Mouse (Mus musculus) hindbrain, embryonic 15.5 days (tissue): ENCODE measurements around the gene Ddx1. TPM values are rescaled to one million over a fixed set of nuclear protein-coding genes. Genes with fewer than 3 reads are reported as not detected.

Experiments
- ATAC-seq: fragments of 200-750 bp; cut with Nextera tagmentation; 2 replicates; pipeline ENCODE4 v1.8.0; 2017; ENCODE audit warnings: low read depth, moderate number of reproducible peaks, moderate TSS enrichment; ENCODE audit not compliant: low FRiP score
- H3K27ac ChIP-seq: fragments of 300-500 bp; sonication (generic); replicated peaks from 2 replicates; pipeline ENCODE4 v1.5.1; 2015; ENCODE audit warnings: mild to moderate bottlenecking, inconsistent platforms
- H3K27me3 ChIP-seq: fragments of 300-500 bp; sonication (generic); 2 replicates; pipeline ENCODE4 v1.6.1; 2015; ENCODE audit warnings: control low read depth, inconsistent platforms
- H3K36me3 ChIP-seq: fragments of 300-500 bp; sonication (generic); 2 replicates; pipeline ENCODE4 v1.6.1; 2015; ENCODE audit warnings: control low read depth, inconsistent platforms
- H3K4me1 ChIP-seq: fragments of 300-500 bp; sonication (generic); replicated peaks from 2 replicates; pipeline ENCODE4 v1.6.1; 2015; ENCODE audit warnings: control low read depth, inconsistent platforms
- H3K4me2 ChIP-seq: fragments of 300-500 bp; sonication (generic); 2 replicates; pipeline ENCODE4 v1.6.1; 2015; ENCODE audit warnings: moderate library complexity, mild to moderate bottlenecking, inconsistent platforms
- H3K4me3 ChIP-seq: fragments of 300-500 bp; sonication (generic); 2 replicates; pipeline ENCODE4 v1.5.1; 2015; ENCODE audit warnings: mild to moderate bottlenecking, inconsistent platforms
- H3K9ac ChIP-seq: fragments of 300-500 bp; sonication (generic); 2 replicates; pipeline ENCODE4 v1.6.1; 2015; ENCODE audit warnings: inconsistent platforms
- H3K9me3 ChIP-seq: fragments of 300-500 bp; sonication (generic); 2 replicates; pipeline ENCODE4 v1.6.1; 2016; ENCODE audit warnings: control low read depth, inconsistent platforms
- WGBS: fragments of 180-500 bp; shearing (Covaris S2); methylation state at CpG from one replicate; pipeline ENCODE4 v1.1.7; 2015; 5-methylcytosine and 5-hydroxymethylcytosine counted together
- polyA plus RNA-seq: library from polyadenylated mRNA; unstranded; fragments of >200 nt; fragmentation: Nextera tagmentation; extraction: Ambion mirVana; gene quantifications from 2 replicates; pipeline ENCODE4 v1.2.1, GENCODE M21; 2015

The Ddx1 gene
- polyA plus RNA-seq, 1 experiment from 2014 or later, result 131 TPM

GRCm38 (mm10) chr12:13177606-13178005 lies 71.4 kb downstream of the Ddx1 start:
- Histone ChIP-seq H3K4me1 (peaks cover 17% of the 10 kb centered on the region), H3K9me3 (no peaks in the 10 kb centered on the region), H3K36me3 (no peaks in the 10 kb centered on the region), H3K4me3 (no peak overlapping the region), H3K27me3 (no peaks in the 10 kb centered on the region), H3K27ac (no peak overlapping the region), H3K9ac (no peak overlapping the region), H3K4me2 (no peak overlapping the region)
- ATAC-seq, result no peak
- 77% methylated on average over 6 of the region's 6 CpGs for WGBS

- Histone ChIP-seq H3K27ac (no peak overlapping the region), H3K4me1 (peaks cover 13% of the 10 kb centered on the region), H3K9me3 (no peaks in the 10 kb centered on the region), H3K27me3 (no peaks in the 10 kb centered on the region), H3K4me2 (no peak overlapping the region), H3K9ac (no peak overlapping the region), H3K4me3 (no peak overlapping the region), H3K36me3 (no peaks in the 10 kb centered on the region)
- no peak for ATAC-seq
- WGBS, result 66% methylated on average over 3 of the region's 3 CpGs
Observed at GRCm38 (mm10) chr12:13176927-13177326, 72.1 kb downstream of the Ddx1 start.

GRCm38 (mm10) chr12:13176136-13176535 lies 72.9 kb downstream of the Ddx1 start:
- no peaks in the 10 kb centered on the region for H3K36me3 ChIP-seq
- WGBS, result 48% methylated on average over 2 of the region's 2 CpGs
- H3K4me3 ChIP-seq, result no peak overlapping the region
- ATAC-seq, result no peak
- H3K4me1 ChIP-seq, result peaks cover 11% of the 10 kb centered on the region
- H3K27me3 ChIP-seq, result no peaks in the 10 kb centered on the region
- no peaks in the 10 kb centered on the region for H3K9me3 ChIP-seq
- H3K4me2 ChIP-seq, result no peak overlapping the region
- no peak overlapping the region for H3K9ac ChIP-seq
- H3K27ac ChIP-seq, result no peak overlapping the region

- 78% methylated on average over 6 of the region's 6 CpGs for WGBS
- Histone ChIP-seq H3K27ac (no peak overlapping the region), H3K9me3 (no peaks in the 10 kb centered on the region), H3K4me3 (no peak overlapping the region), H3K4me1 (no peaks in the 10 kb centered on the region), H3K36me3 (no peaks in the 10 kb centered on the region), H3K27me3 (no peaks in the 10 kb centered on the region), H3K9ac (no peak overlapping the region), H3K4me2 (no peak overlapping the region)
- ATAC-seq, result no peak
Observed at GRCm38 (mm10) chr12:13174022-13174421, 75.0 kb downstream of the Ddx1 start.

- H3K36me3 ChIP-seq, result no peaks in the 10 kb centered on the region
- H3K4me1 ChIP-seq, result no peaks in the 10 kb centered on the region
- no peak overlapping the region for H3K9ac ChIP-seq
- H3K27ac ChIP-seq, result no peak overlapping the region
- 33% methylated on average over 1 of the region's 1 CpGs for WGBS
- H3K4me3 ChIP-seq, result no peak overlapping the region
- no peaks in the 10 kb centered on the region for H3K27me3 ChIP-seq
- H3K9me3 ChIP-seq, result no peaks in the 10 kb centered on the region
- no peak for ATAC-seq
- no peak overlapping the region for H3K4me2 ChIP-seq
Observed at GRCm38 (mm10) chr12:13168073-13168472, 80.9 kb downstream of the Ddx1 start.

- ATAC-seq, result 0 out of 2 replicates have a peak, but pooled peaks have one; percentile 42
- no peaks in the 10 kb centered on the region for H3K4me1 ChIP-seq
- WGBS, result 69% methylated on average over 5 of the region's 5 CpGs
- H3K9ac ChIP-seq, result no peak overlapping the region
- H3K9me3 ChIP-seq, result no peaks in the 10 kb centered on the region
- H3K4me3 ChIP-seq, result no peak overlapping the region
- H3K27ac ChIP-seq, result no peak overlapping the region
- H3K27me3 ChIP-seq, result no peaks in the 10 kb centered on the region
- no peaks in the 10 kb centered on the region for H3K36me3 ChIP-seq
- no peak overlapping the region for H3K4me2 ChIP-seq
Observed at GRCm38 (mm10) chr12:13167116-13167515, 81.9 kb downstream of the Ddx1 start.

Other genes starting within 250 kb of the Ddx1 start
- gene Nbas, start 19.9 kb upstream of the Ddx1 start, polyA plus RNA-seq, result 15.2 and 15.9 TPM in 2 replicates